Mouse (Mus musculus) left cerebral cortex, adult 18-20 months (tissue): Measurements from ENCODE around the gene Spi1. TPM values are rescaled to one million over a fixed set of nuclear protein-coding genes. Genes with fewer than 3 reads are reported as not detected.

Experiments
- DNase-seq, 2 experiments: peaks; one replicate each; pipeline ENCODE4 v3.0.0; 2021 to 2022; ENCODE audit warnings: low spot score in 2 of 2, mixed read lengths in 1 of 2
- total RNA-seq, 2 experiments: library from RNA; stranded (reverse); gene quantifications; 2 replicates each; pipeline ENCODE4 v1.2.3; 2021

Gene Spi1
- total RNA-seq, 2 experiments from 2014 or later = 3.2 to 3.6 TPM

DNA sequence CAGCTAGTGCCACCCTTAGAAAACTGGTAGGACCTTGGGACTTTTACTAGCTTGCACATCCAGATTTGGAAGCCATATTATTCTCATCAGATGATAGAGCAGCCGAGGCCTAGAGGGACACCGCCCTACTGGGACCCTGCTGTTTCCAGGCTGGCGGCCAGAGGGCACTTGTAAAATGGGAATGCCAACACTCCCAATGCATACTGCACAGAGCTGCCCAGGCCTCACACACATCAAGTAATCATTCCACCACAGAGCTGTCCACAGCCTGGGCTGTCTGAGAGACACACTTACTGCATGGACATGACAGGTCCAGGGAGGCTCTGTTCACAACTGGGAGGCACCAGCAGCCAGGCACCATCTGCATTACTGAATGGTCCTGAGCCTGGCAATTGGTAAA lies 15.7 kb upstream of the Spi1 start:
- no peak for DNase-seq

DNA sequence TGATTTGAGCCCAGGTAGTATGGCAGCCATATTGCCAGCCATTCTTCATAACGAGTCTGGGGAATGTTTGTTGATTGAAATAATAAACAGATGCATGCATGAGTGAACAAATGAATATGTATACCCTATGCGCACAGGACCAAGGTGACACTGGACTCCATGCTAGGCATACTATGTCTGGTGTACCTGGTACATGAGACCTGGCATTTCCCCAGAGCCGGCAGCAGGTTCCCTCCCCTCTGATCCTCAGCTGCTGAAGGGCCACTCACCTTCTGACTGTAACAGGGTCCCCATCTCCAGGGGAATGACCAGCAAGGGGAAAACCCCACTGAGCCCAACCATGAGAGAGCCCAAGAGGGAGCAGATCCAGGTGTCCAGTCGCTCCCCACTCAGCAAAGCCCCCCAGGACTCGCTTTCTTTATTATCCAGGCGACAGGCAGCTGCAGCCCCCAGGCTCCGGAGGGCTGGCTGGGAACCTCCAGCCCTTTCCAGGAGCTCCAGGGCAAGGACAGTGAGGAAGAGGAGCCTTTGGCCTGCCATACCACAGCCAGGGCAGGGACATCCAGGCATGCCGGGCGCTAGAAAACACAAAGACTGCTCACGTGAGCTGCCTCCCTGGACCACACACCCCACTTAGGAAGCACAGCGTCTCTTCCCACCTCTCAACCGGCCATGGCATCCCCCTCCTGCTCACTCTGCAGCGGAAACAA lies 13.9 kb upstream of the Spi1 start:
- no peak for DNase-seq

DNA sequence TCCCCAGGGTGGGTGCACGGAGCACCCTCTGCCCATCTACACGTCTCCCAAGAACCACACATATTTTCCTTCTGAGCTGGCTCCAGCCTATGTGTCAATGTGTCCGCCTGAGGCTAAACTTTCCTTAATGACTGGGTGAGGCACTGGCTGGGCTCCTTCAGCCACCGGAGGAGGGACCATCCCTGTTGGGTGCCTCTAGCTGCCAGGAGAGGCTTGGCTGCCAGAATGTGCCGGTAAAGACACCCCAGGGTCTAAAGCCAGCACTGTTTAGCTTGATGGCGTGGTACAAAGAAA lies 13.4 kb upstream of the Spi1 start:
- DNase-seq = no peak

DNA sequence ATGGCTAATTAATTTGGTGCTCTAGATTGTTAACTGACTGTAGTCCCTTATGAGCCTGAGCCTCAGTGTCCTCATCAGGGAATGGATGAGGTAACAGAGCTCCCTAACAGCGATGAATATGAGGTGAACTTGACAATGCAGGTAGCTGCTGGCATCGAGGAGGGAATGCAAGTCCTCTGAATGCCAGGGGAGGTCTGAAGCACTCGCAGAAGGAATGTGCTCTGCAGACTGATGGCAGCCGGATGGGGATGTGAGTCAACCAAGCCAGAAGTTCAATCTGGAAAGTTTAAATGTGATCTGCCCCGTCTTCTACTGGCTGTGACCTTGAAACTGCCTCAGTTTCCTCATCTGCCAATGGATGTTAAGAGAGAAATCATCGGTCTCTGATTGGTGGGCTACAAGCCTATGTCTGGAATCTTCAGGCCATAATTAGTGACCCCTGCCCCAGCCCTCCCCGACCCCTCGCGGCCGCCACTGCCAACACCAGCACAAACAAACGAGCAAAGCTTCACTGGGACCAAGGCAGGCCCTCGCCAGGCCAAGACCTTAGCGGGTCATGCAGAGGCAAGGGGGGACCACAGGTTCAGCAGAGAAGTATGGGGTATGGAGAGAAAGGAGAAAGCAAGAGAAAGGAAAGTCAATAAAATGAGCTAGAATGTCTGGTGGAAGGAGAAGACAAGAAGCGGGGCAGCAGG lies 12.7 kb upstream of the Spi1 start:
- no peak for DNase-seq

DNA sequence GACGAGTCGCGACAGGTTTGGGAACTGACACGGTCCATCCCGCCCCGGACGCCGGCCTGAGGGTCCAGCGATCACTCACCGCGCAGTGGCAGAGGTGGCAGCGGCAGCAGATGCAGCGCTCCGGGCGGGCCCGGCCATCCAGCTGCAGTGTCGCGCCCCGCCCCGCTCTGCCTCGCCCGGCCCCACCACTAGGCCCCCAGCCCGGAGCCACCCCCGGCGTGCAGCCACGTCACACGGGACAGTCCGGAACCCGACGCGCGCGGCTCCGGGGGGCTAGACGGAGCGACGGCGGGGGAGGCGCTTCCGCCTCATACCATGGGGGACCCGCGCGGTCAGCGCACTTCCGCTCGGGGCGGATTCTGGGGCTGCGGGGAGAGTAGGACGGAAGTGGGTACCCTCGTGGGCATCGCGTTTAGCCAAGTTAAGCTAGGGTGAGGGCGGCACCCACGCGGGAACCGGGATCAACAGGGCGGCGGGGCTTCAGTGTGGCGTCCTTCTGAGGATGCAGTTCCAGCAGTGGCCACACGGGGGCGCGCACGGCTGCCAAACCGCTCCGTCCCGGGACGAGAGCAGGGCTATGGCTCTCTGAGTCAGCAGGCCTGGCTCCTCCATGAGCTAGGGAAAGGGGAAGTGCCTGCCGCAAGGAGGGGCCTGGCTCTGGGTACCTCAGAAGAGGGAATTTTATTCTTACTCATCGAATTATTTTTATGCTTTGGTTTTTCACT lies 12.0 kb upstream of the Spi1 start, which contains the start of gene Slc39a13:
Slc39a13 (minus strand) TSS at position 342 of the 725 bp plus-strand sequence.
- DNase-seq = peak; percentile 94 to 95

DNA sequence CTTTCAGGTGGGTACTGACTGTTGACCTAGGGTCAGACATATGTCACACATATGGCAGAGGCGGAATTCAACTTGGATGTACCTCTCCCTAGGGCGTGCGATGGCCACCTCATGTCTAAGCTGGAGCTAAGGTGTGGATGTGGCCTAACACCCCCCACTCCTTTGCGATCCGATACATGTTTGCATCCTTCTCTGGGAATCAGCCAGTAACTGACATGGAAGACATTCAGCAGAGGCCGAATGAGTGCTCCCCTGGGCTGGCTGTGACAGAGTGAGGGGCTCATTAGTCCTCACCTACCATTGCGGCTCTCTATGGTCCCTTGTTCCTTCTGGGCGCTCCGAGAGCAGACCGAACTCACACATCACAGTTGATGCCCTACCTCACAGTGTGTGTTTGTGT lies 11.1 kb upstream of the Spi1 start:
- DNase-seq = no peak

DNA sequence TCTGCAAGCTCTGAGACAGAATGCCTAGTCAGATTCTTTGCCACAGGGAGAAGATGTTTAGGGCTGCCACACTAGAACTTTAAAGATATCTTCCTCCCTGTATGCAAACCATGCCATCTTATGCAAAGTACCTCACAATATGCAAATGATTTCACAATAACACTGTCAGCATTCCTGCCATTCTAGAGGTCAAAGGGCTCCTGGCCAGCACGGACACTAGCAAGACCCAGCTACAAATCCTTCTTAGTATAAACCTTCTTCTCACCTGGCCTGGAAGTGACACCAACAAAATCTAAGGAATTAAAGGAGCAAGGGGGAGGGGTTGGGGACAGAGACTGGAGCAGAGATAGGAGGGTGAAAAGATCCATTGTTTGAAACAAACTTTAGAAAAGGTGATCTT lies 10.1 kb upstream of the Spi1 start:
- no peak for DNase-seq

DNA sequence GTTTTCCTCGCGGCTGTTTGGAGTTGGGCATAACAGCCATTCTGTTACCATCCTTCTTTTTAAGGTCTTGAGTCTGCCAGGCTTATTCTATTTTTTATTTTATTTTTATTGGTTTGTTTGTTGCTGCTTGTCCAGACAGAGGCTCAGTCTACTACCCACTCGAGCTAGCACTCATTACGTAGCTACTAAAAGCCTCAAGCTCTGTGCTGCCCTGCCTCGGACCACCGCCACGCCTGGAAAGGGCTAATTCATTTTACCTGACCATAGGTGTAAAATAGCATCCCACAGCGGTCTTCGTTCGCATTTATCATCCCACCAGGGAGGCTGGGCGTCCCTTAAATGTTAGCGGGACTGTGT lies 4.3 kb upstream of the Spi1 start:
- DNase-seq = no peak

DNA sequence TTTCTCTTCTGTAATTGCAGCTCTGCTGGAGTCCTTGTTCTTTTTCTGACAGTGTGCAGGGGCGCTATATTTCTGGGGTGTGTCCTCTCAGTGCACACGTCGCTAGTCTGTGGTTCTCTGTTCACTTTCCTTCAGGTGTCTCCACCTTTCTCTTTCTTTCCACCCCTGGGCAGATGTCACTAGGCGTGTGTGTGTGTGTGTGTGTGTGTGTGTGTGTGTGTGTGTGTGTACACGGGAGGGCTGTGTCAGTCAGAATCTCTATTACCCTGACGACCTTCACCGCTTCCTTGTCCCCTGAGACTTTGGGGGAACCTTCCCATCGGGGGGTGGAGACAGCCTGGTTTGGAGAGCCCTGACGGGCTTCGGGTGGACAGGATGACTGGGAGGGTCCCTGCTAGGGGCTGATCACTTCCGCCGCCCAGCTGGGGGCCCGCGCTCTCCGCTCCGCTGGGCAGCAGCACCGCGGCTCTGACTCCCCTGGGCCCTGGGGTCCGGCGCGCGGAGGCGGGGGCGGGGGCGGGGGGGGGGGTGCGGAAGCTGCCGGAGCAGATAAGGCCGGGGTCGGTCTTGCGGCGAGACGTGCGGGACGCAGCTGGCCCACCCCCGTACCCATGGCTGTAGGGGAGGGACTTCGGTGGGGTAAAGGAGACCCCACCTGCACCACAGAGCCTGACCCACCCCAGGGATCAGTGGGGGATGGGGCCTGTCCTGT lies 3.7 kb upstream of the Spi1 start:
- DNase-seq = no peak

DNA sequence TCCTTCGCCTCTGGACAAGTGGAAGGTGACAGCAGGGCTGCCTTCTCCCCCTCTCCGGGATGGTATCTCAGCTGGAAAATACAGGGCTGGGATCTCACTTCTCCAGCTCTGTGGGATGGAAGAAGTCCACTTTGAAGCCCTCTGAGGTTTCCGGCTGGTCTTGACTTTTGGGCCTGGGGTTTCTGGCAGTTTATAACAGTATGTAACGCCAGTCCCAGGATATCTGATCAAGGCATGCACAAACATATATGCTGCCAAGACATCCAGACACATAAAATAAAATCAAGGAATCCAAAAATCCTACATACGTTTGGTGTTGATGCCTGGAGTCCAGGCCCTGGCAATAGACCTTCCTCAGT lies 3.2 kb upstream of the Spi1 start:
- no peak for DNase-seq

DNA sequence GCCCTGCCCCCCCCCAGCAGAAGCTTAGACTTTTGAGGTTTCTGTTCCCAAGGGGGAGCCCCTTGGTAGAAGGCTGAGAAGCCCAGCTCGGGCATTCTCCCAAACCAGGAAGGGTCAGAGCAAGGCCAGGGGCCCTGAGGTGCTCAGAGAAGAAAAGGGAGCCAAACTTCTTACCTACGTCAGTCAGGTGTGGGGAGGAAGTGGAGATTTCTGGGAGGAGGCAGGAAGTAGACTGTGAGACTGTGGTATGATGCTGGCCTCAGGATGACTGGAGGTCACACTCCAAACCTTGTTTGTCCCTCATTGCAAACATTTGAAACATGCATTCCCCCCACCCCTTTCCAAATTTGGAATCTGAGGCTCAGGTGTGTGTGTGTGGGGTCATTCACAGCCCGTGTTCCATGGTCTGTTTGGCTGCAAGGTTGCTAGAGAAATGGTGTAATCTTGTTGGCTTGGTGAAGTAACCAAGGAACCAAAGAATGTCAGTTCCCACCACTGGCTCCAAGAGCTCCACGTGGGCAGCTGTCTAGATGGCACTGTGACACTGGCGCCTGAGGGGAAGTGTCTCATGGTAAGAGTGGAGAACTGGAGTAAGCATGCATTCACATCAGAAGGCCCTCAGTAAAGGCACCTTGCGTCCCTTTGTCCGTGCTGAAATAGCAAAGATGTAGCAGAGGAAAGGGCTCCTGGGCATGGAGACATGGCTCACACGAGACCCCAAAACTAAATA lies 1.2 kb upstream of the Spi1 start:
- no peak for DNase-seq

DNA sequence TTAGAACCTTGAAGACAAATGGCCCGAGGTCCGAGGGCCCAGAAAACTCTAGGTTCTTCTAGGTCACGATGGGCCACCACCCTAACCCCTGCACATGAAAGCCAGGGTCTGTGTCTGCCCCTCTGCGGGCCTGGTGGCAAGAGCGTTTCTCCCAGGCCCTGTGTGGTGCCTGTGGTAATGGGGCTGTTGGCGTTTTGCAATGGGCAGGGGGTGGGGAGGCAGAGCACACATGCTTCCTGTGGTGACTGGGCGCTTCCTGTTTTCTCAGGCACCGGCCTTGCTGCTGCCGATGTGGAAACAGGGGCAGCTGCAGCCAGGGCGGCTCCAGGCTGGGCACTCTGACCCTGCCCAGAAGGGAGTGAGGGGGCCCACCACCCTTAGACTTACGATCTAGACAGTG lies 654 bp downstream of the Spi1 start:
- no peak for DNase-seq

DNA sequence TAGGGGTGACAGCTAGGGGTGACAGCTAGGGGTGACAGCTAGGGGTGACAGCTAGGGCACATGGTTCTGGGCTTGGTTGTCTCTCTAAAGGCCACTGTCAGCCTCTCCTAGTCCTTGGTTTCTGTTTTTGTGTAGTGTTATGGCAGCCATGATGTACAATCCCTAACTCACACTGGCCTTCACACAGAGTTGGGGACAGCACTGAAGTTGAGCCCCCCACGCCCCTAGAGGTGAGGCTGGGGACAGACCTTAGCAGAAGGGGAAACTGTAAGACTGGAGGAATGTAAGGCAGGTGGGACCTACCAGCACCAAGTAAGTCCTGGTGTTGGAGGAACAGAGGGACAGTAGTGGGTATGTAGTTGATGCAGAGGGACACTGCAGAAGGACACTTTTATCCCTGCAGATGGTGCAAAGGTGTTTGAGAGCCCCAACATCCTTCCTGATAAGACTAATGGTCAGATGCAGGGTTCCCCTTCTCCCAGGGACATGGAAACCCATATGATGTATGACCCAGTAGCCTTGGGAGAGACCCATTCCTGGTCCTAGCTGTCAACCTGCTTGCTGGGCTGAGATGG lies 1.3 kb downstream of the Spi1 start:
- no peak for DNase-seq

DNA sequence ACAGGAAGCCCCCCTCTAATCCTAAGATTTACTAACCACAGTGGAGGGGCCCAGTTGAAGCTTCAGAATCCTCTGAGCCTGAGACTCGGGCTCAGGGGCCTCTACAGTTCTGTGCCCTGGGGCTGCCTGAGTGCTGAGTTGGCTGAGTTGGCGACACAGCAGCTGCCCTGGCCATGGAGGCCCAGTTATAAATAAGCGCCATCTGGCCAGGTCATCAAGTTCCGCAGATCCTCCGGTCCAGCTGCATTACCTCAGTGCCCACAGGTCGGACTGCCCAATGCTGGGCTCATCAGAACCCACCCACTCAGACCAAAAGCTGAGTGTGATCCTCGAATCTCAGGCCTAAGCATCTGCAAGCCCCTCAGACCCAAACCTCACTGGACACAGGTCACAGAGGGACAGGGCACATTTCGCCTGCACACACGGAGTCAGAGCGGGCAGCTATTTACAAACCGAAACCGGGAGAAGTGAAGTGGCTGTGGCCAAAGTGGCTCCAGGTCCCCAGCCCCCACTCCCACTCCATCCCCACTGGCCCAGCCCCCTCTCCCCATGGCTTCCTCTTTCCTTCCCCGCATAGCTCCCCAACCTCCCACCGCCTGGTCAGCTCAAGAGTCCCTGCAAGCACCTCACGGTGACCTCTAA lies 2.1 kb downstream of the Spi1 start:
- DNase-seq = no peak

DNA sequence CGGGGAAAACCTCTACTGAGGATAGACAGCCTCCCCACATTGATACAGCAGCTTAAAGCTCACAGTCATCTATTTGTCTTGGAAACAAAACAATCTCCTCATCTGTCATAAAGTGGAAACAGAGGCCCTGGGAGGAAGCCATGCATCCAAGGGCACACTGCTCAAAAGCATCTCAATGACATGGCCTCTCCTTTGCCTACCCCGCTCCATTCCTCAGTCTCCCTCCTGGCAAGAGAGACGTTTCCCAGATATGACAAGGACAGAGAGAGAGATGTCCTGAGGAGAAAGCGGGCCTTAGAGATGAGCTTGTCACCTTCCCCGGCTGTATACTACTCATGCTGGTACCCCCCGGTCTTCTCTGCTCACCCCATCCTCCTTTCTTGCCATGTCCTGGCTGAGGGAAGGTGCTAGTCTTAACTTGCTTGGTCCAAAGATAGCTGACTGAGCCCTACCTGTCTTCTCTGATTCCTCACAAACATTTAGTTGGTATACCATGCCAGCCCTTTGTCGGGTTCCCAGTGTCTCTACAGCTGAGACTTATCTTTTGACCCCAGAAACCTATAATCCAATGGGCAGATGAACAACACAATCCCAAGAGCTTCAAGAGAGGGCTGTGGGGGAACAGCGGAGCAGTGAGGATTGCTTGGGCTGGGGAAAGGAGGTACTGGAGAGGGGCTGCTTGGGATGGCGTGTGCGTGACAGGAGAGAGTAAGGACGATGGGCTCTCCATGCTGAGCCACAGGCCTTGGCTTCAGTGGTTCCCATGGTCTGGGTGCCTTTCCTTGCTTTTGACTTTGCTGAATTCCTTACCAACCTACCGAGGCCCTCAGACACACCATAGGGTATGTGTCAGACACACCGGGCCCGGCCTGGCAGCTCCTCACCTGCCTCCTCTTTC lies 3.6 kb downstream of the Spi1 start:
- DNase-seq = no peak

DNA sequence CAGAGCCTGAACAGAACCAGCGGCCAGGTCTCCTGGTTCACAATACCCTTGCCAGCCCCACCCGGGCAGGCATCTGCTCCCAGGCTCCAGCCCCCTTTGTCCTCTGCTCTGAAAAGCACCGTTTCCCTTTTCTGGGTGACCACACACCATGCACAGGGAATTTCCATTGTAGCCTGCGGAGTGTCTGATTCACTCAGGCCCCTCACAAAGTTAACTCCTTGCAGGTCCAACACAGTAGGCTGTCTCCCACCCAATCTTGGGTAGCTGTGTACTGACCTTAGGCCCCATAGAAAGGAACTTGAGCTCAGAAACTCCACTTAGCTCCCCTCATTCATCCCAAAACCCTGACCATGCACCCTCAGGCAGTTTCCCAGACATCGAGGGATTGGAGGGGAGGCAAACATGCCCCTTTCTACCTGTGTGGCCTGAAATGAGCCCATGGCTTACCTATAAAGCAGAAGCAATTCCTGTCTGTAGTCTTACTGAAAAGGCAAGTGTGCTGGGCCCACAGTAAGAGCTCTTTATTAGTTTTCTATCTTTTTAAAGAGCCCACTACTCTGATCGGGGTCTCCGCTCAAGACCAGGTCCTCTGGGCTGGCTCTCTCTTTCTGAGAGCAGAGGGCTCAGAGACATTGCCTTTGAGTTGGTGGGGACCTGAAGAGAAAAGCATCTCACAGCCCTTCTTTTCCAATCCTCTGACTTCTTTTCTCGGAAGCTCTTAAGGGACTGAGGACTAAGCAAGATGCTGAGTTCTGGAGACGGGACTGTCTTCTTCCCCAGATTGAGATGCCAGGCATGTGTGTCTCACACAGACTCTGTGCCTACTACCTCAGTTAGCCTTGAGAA lies 4.4 kb downstream of the Spi1 start:
- DNase-seq = no peak

DNA sequence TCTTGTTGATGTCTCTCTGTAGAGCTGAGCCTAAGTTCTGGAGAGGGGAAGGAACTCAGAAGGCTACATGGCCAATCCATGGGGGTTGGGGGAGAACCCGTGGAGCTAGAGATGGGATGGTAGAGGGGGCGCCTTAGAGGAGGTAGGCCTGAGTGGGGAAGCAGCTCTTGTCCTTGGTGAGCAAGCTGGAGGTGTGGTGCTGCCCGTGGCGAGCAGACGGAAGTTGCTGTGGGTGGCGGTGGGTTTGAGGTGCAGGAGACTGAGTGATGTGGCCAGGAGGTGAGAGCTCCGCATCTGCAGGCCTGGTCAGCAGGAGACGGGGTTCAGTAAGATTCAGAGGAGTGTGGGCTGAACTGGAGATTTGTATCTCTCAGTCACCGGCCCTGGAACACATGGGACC lies 5.3 kb downstream of the Spi1 start:
- no peak for DNase-seq

DNA sequence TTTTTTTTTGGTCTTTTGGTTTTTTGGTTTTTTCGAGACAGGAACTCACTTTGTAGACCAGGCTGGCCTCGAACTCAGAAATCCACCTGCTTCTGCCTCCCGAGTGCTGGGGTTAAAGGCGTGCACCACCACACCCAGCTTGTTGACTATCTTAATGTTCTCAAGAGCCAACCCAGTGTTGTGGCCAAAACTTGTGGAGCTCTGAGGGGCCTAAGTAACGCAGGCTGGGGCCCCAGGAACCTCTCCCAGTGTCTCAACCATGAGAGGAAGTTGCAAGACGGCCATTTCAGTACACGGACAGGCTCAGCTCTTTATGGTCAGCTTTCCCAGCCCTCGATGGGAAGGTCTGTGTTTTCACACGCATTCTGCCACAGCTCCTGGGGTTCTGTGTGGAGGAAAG lies 6.8 kb downstream of the Spi1 start:
- DNase-seq = no peak

DNA sequence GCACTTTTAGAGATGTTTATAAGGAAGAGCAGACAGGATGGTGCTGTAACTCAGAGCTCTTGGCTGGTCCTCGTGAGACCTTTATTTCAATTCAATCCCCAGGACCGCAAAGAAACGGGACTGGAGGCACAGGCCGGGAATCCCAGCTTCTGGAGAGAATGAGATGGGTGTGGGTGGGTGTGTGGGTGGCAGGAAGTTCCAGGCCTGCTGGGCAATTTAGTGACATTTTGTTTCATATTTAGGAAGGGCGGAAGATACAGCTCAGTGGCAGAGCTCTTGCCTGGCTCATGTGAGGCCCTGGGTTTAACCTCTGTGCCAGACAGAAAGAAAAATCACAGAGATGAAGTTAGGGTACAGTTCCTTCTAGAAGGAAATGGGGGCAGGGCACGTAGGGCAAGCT lies 8.0 kb downstream of the Spi1 start:
- DNase-seq = peak in 1 of 2 experiments; percentile 49
